ENCODE assay signal across 8 mouse cellular contexts in the genomic region with DNA sequence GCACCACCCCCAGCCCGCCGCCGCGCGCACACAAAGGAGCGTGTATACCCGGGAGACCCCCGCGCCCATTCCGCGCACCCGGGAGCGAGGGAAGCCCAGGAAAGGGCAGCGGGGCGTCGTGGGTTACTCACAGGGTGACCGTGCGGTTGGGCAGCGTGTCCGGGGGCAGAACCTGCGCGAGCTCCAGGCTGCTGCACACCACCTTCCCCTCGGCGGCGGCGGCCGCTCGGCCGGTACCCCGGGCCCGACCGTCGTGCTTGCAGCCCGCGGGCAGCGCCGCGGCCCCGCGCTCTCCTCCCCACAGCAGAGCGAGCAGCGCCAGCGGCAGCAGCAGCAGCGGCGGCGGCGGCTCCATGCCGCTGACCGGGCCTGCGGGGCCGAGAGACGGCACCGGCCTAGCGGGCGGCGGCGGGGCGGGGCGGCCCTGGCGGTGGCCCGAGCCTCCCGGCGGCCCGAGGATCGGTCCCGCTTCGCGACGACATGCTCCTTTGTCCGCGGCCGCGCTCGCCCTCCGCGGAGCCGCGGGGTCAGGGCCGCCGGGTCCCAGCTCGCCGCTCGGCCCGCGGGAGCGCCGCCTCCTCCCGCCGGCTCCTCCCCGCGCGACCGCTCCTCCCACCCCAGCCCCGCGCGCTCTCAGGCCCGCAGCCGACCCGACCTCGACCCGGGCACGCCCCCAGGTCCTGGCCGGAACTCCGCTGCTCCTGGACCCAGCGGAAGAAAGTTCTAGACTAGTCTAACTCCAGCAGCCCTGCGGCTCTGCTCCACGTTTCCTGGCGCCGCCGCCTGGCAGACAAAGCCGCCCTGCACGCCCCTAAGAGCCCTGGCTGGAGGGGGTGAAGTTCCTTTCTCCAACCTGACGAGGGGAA. TPM values are rescaled to one million over a fixed set of nuclear protein-coding genes. Genes with fewer than 3 reads are reported as not detected.
DNase-seq lines count a peak whose midpoint lies in the region; ATAC-seq and TF ChIP-seq lines count a peak whose summit lies in the region.

Gene Adgra3 (minus strand): TSS at position 586 of the 866 bp plus-strand sequence.

- H3K27me3 ChIP-seq in heart, embryonic 10.5 days (ENCODE audit: insufficient read depth, poor library complexity, severe bottlenecking): no peaks in the 10 kb centered on the region
- no peaks in the 10 kb centered on the region for H3K27me3 ChIP-seq in kidney, embryonic 15.5 days
- no peaks in the 10 kb centered on the region; the same call in 1 of the 2 replicates for H3K27me3 ChIP-seq in liver, embryonic 13.5 days
- H3K27me3 ChIP-seq in neural tube, embryonic 11.5 days (ENCODE audit: control insufficient read depth, insufficient read depth, low read length): no peaks in the 10 kb centered on the region

- DNase-seq in 3T3-L1 (ENCODE audit: low read depth, low spot score): peak; percentile 78
- DNase-seq in heart, embryonic 10.5 days (ENCODE audit: low spot score): peak; percentile 92
- peak; percentile 74 for DNase-seq in liver, embryonic 13.5 days
- peak; percentile 80 for DNase-seq in neural tube, embryonic 11.5 days (ENCODE audit: low spot score)
- peak; percentile 46 to 51 for DNase-seq in thymus, adult 18-20 months

- H3K36me3 ChIP-seq in heart, embryonic 10.5 days: no peaks in the 10 kb centered on the region
- H3K36me3 ChIP-seq in kidney, embryonic 15.5 days: no peaks in the 10 kb centered on the region
- no peaks in the 10 kb centered on the region for H3K36me3 ChIP-seq in liver, embryonic 13.5 days
- no peaks in the 10 kb centered on the region for H3K36me3 ChIP-seq in neural tube, embryonic 11.5 days (ENCODE audit: control insufficient read depth, insufficient read depth, low read length)

- H3K9me3 ChIP-seq in heart, embryonic 10.5 days: no peaks in the 10 kb centered on the region
- no peaks in the 10 kb centered on the region for H3K9me3 ChIP-seq in kidney, embryonic 15.5 days (replicated peaks)
- no peaks in the 10 kb centered on the region for H3K9me3 ChIP-seq in liver, embryonic 13.5 days (replicated peaks)
- no peaks in the 10 kb centered on the region for H3K9me3 ChIP-seq in neural tube, embryonic 11.5 days (ENCODE audit: control insufficient read depth, low read length)

- 2% methylated on average over 94 of the region's 113 CpGs for WGBS in bone marrow, adult 2 months
- WGBS in heart, embryonic 10.5 days: under 1% methylated on average over 90 of the region's 113 CpGs
- under 1% methylated on average over 75 of the region's 113 CpGs for WGBS in kidney, embryonic 15.5 days
- under 1% methylated on average over 101 of the region's 113 CpGs for WGBS in liver, embryonic 13.5 days (ENCODE audit: insufficient replicate concordance)
- WGBS in neural tube, embryonic 11.5 days: 0% methylated on average over 49 of the region's 113 CpGs

- H3K27ac ChIP-seq in bone marrow, adult 2 months (ENCODE audit: control insufficient read depth, insufficient read depth, low read depth, low read length, poor library complexity): no peak within 1 kb of the TSS; the same call in 1 of the 2 replicates
- peak within 1 kb of the TSS; percentile 98 for H3K27ac ChIP-seq in heart, embryonic 10.5 days
- H3K27ac ChIP-seq in kidney, embryonic 15.5 days: peak within 1 kb of the TSS; percentile 94
- H3K27ac ChIP-seq in liver, embryonic 13.5 days: peak within 1 kb of the TSS; percentile 54
- H3K27ac ChIP-seq in neural tube, embryonic 11.5 days (ENCODE audit: low read depth, low read length): peak within 1 kb of the TSS; percentile 88

- H3K9ac ChIP-seq in kidney, embryonic 15.5 days: peak within 1 kb of the TSS; percentile 98
- H3K9ac ChIP-seq in liver, embryonic 13.5 days: peak within 1 kb of the TSS; percentile 88
- H3K9ac ChIP-seq in neural tube, embryonic 11.5 days (ENCODE audit: low read length): peak within 1 kb of the TSS; percentile 97

- no peak for TF ChIP-seq CTCF in bone marrow, adult 2 months (IDR thresholded peaks at IDR 0.05; ENCODE audit: control insufficient read depth, insufficient read depth, low read length)

- peak within 1 kb of the TSS; percentile 68 for H3K4me2 ChIP-seq in kidney, embryonic 15.5 days
- H3K4me2 ChIP-seq in liver, embryonic 13.5 days: peak within 1 kb of the TSS; percentile 100
- H3K4me2 ChIP-seq in neural tube, embryonic 11.5 days (ENCODE audit: low read depth): peak within 1 kb of the TSS; percentile 46

- H3K4me1 ChIP-seq in bone marrow, adult 2 months (ENCODE audit: control insufficient read depth, insufficient read depth, low read length): no peaks in the 10 kb centered on the region
- peaks cover 19% of the 10 kb centered on the region; the same call in 1 of the 2 replicates for H3K4me1 ChIP-seq in heart, embryonic 10.5 days
- H3K4me1 ChIP-seq in kidney, embryonic 15.5 days: peaks cover 35% of the 10 kb centered on the region
- H3K4me1 ChIP-seq in liver, embryonic 13.5 days (replicated peaks): peaks cover 46% of the 10 kb centered on the region
- H3K4me1 ChIP-seq in neural tube, embryonic 11.5 days (ENCODE audit: control insufficient read depth, insufficient read depth, low read length): peaks cover 8% of the 10 kb centered on the region; the same call in 1 of the 2 replicates

- TF ChIP-seq POLR2A in bone marrow, adult 2 months (IDR thresholded peaks at IDR 0.05; ENCODE audit: borderline replicate concordance, control insufficient read depth, low read depth, low read length): no peak

- peak; percentile 60 for ATAC-seq in erythroblast, adult 5-6 weeks (replicated peaks; ENCODE audit: low FRiP score, poor library complexity, severe bottlenecking)
- ATAC-seq in kidney, embryonic 15.5 days (replicated peaks; ENCODE audit: low FRiP score): peak; percentile 95
- peak; percentile 96 for ATAC-seq in liver, embryonic 13.5 days (ENCODE audit: low read depth)
- peak; percentile 92 for ATAC-seq in neural tube, embryonic 11.5 days (ENCODE audit: insufficient read depth, low FRiP score, low TSS enrichment)

- H3K4me3 ChIP-seq in bone marrow, adult 2 months (replicated peaks; ENCODE audit: control insufficient read depth, low read depth, low read length): peak within 1 kb of the TSS; percentile 34
- peak within 1 kb of the TSS; percentile 86 for H3K4me3 ChIP-seq in heart, embryonic 10.5 days
- peak within 1 kb of the TSS; percentile 98 for H3K4me3 ChIP-seq in kidney, embryonic 15.5 days (replicated peaks)
- peak within 1 kb of the TSS; percentile 88 for H3K4me3 ChIP-seq in liver, embryonic 13.5 days (replicated peaks)
- H3K4me3 ChIP-seq in neural tube, embryonic 11.5 days (ENCODE audit: low read depth, low read length): peak within 1 kb of the TSS; percentile 93

RNA-seq across cellular contexts. Expression of gene Adgra3, which starts in this region (rescaled TPM):
- 0.50 and 4.6 TPM in 2 replicates for polyA plus RNA-seq in bone marrow, adult 2 months (2011; ENCODE audit: insufficient read depth, insufficient read length, low replicate concordance, missing spikeins)
- 0.19 and 0.21 TPM in 2 replicates for total RNA-seq in erythroblast, adult 5-6 weeks (2015; ENCODE audit: low replicate concordance)
- 1.2 TPM in 1 of 2 replicates, not detected in the other for total RNA-seq in erythroblast, adult 5-6 weeks (2017; ENCODE audit: low replicate concordance)
- polyA plus RNA-seq in heart, embryonic 10.5 days (2016; fragmentation: Nextera tagmentation; extraction: Ambion mirVana): 19.2 and 26.6 TPM in 2 replicates
- 39.3 and 40.1 TPM in 2 replicates for polyA plus RNA-seq in kidney, embryonic 15.5 days (2015; fragmentation: Nextera tagmentation; extraction: Ambion mirVana)
- 4.6 and 4.9 TPM in 2 replicates for polyA plus RNA-seq in liver, embryonic 13.5 days (2015; fragmentation: Nextera tagmentation; extraction: Ambion mirVana)
- 45.3 and 47.8 TPM in 2 replicates for polyA plus RNA-seq in neural tube, embryonic 11.5 days (2014; fragmentation: Nextera tagmentation; extraction: Ambion mirVana)

Comparison
In these comparisons a context has a peak if more than half of its experiments do, and no peak if none do; other contexts are left out.
1. H3K4me3 ChIP-seq: peak in every context shown above with its lines; median percentile 98 in kidney, embryonic 15.5 days; 93 in neural tube, embryonic 11.5 days; 88 in liver, embryonic 13.5 days; 86 in heart, embryonic 10.5 days; 34 in bone marrow, adult 2 months.
2. H3K4me2 ChIP-seq: peak in every context shown above with its lines; median percentile 100 in liver, embryonic 13.5 days; 68 in kidney, embryonic 15.5 days; 46 in neural tube, embryonic 11.5 days.